Mouse (Mus musculus) midbrain, embryonic 16.5 days (tissue): ENCODE data around the gene Tcaf3. TPM values are rescaled to one million over a fixed set of nuclear protein-coding genes. Genes with fewer than 3 reads are reported as not detected.

Source experiments
- ATAC-seq: fragments of 200-750 bp; cut with Nextera tagmentation; 2 replicates; pipeline ENCODE4 v1.8.0; 2017; ENCODE audit warnings: moderate TSS enrichment
- H3K27ac ChIP-seq: fragments of 300-500 bp; sonication (generic); 2 replicates; pipeline ENCODE4 v1.5.1; 2014; ENCODE audit warnings: mild to moderate bottlenecking, low read length, mixed read lengths
- H3K27me3 ChIP-seq: fragments of 300-500 bp; sonication (generic); 2 replicates; pipeline ENCODE4 v1.6.1; 2014; ENCODE audit warnings: low read depth, low read length, mixed read lengths; ENCODE audit not compliant: control insufficient read depth, insufficient read depth
- H3K36me3 ChIP-seq: fragments of 300-500 bp; sonication (generic); 2 replicates; pipeline ENCODE4 v1.6.1; 2014; ENCODE audit warnings: mild to moderate bottlenecking, low read length, moderate library complexity, mixed read lengths; ENCODE audit not compliant: control insufficient read depth, insufficient read depth
- H3K4me1 ChIP-seq: fragments of 300-500 bp; sonication (generic); 2 replicates; pipeline ENCODE4 v1.6.1; 2014; ENCODE audit warnings: mild to moderate bottlenecking, low read length, mixed read lengths; ENCODE audit not compliant: control insufficient read depth, insufficient read depth
- H3K4me2 ChIP-seq: fragments of 300-500 bp; sonication (generic); 2 replicates; pipeline ENCODE4 v1.6.1; 2014; ENCODE audit warnings: mild to moderate bottlenecking, low read length, mixed read lengths
- H3K4me3 ChIP-seq: fragments of 300-500 bp; sonication (generic); 2 replicates; pipeline ENCODE4 v1.5.1; 2014; ENCODE audit warnings: low read depth, mild to moderate bottlenecking, low read length, moderate library complexity, mixed read lengths
- H3K9ac ChIP-seq: fragments of 300-500 bp; sonication (generic); 2 replicates; pipeline ENCODE4 v1.6.1; 2014; ENCODE audit warnings: low read depth, low read length, mixed read lengths
- H3K9me3 ChIP-seq: fragments of 300-500 bp; sonication (generic); replicated peaks from 2 replicates; pipeline ENCODE4 v1.6.1; 2014; ENCODE audit warnings: mild to moderate bottlenecking, low read length, mixed read lengths; ENCODE audit not compliant: control insufficient read depth, poor library complexity, severe bottlenecking
- WGBS: fragments of 180-500 bp; shearing (Covaris S2); extraction: QIAGEN DNeasy Blood & Tissue Kit; methylation state at CpG from one replicate; pipeline ENCODE4 v1.1.7; 2014; 5-methylcytosine and 5-hydroxymethylcytosine counted together
- polyA plus RNA-seq: library from polyadenylated mRNA; unstranded; fragments of >200 nt; fragmentation: Nextera tagmentation; extraction: Ambion mirVana; gene quantifications from 2 replicates; pipeline ENCODE4 v1.2.1, GENCODE M21; 2015

The Tcaf3 gene
- not detected in 2 replicates for polyA plus RNA-seq

- 61% methylated on average over 4 of the region's 4 CpGs for WGBS
- no peaks in the 10 kb centered on the region for H3K9me3 ChIP-seq
- H3K4me2 ChIP-seq, result no peak within 1 kb of the TSS
- H3K27me3 ChIP-seq, result no peaks in the 10 kb centered on the region
- no peak for ATAC-seq
- no peak within 1 kb of the TSS for H3K27ac ChIP-seq
- H3K9ac ChIP-seq, result no peak within 1 kb of the TSS
- H3K4me3 ChIP-seq, result no peak within 1 kb of the TSS
- no peaks in the 10 kb centered on the region for H3K36me3 ChIP-seq
- no peaks in the 10 kb centered on the region for H3K4me1 ChIP-seq
Observed at GRCm38 (mm10) chr6:42597592-42597991, at the start of gene Tcaf3. Gene Tcaf3 (minus strand): TSS chr6:42597692.

GRCm38 (mm10) chr6:42644912-42645549 lies 47.5 kb upstream of the Tcaf3 start, which contains the start of gene Tcaf2:
Gene Tcaf2 (minus strand): TSS chr6:42645254.
- ATAC-seq, result peak; percentile 98
- peaks cover 3% of the 10 kb centered on the region; the same call in 1 of the 2 replicates for H3K4me1 ChIP-seq
- no peaks in the 10 kb centered on the region for H3K9me3 ChIP-seq
- H3K9ac ChIP-seq, result peak within 1 kb of the TSS; percentile 38; the same call in 1 of the 2 replicates
- no peaks in the 10 kb centered on the region for H3K27me3 ChIP-seq
- H3K4me2 ChIP-seq, result peak within 1 kb of the TSS; percentile 85
- under 1% methylated on average over 23 of the region's 23 CpGs for WGBS
- H3K27ac ChIP-seq, result no peak within 1 kb of the TSS
- H3K36me3 ChIP-seq, result no peaks in the 10 kb centered on the region
- peak within 1 kb of the TSS; percentile 46 for H3K4me3 ChIP-seq

- H3K36me3 ChIP-seq, result no peaks in the 10 kb centered on the region
- no peak overlapping the region for H3K9ac ChIP-seq
- no peak overlapping the region for H3K4me2 ChIP-seq
- ATAC-seq, result no peak
- H3K9me3 ChIP-seq, result no peaks in the 10 kb centered on the region
- H3K27ac ChIP-seq, result no peak overlapping the region
- no peak overlapping the region for H3K4me3 ChIP-seq
- H3K4me1 ChIP-seq, result no peaks in the 10 kb centered on the region
- H3K27me3 ChIP-seq, result no peaks in the 10 kb centered on the region
- WGBS, result 78% methylated on average over 5 of the region's 5 CpGs
Observed at GRCm38 (mm10) chr6:42634393-42634792, 36.9 kb upstream of the Tcaf3 start.

- Histone ChIP-seq H3K4me3 (no peak overlapping the region), H3K27me3 (no peaks in the 10 kb centered on the region), H3K9ac (no peak overlapping the region), H3K4me1 (no peaks in the 10 kb centered on the region), H3K36me3 (no peaks in the 10 kb centered on the region), H3K27ac (no peak overlapping the region), H3K4me2 (no peak overlapping the region), H3K9me3 (no peaks in the 10 kb centered on the region)
- 76% methylated on average over 4 of the region's 4 CpGs for WGBS
- no peak for ATAC-seq
Observed at GRCm38 (mm10) chr6:42631395-42631794, 33.9 kb upstream of the Tcaf3 start.

GRCm38 (mm10) chr6:42616904-42617303 lies 19.4 kb upstream of the Tcaf3 start:
- no peaks in the 10 kb centered on the region for H3K36me3 ChIP-seq
- 73% methylated on average over 2 of the region's 2 CpGs for WGBS

GRCm38 (mm10) chr6:42612218-42612617 lies 14.7 kb upstream of the Tcaf3 start:
- no peaks in the 10 kb centered on the region for H3K4me1 ChIP-seq
- no peak overlapping the region for H3K27ac ChIP-seq
- no peaks in the 10 kb centered on the region for H3K36me3 ChIP-seq
- no peaks in the 10 kb centered on the region for H3K9me3 ChIP-seq
- ATAC-seq, result no peak
- no peaks in the 10 kb centered on the region for H3K27me3 ChIP-seq
- no peak overlapping the region for H3K4me2 ChIP-seq
- H3K4me3 ChIP-seq, result no peak overlapping the region
- no peak overlapping the region for H3K9ac ChIP-seq

More at GRCm38 (mm10) chr6:42616904-42617303, 19.4 kb upstream of the Tcaf3 start:
- no peak overlapping the region for H3K27ac ChIP-seq
- no peaks in the 10 kb centered on the region for H3K4me1 ChIP-seq
- H3K27me3 ChIP-seq, result no peaks in the 10 kb centered on the region
- ATAC-seq, result no peak
- no peaks in the 10 kb centered on the region for H3K9me3 ChIP-seq
- no peak overlapping the region for H3K9ac ChIP-seq
- H3K4me2 ChIP-seq, result no peak overlapping the region
- no peak overlapping the region for H3K4me3 ChIP-seq

- no peaks in the 10 kb centered on the region for H3K36me3 ChIP-seq
- no peak overlapping the region for H3K9ac ChIP-seq
- no peak for ATAC-seq
- H3K4me2 ChIP-seq, result no peak overlapping the region
- 65% methylated on average over 4 of the region's 4 CpGs for WGBS
- no peak overlapping the region for H3K27ac ChIP-seq
- no peak overlapping the region for H3K4me3 ChIP-seq
- H3K27me3 ChIP-seq, result no peaks in the 10 kb centered on the region
- H3K4me1 ChIP-seq, result no peaks in the 10 kb centered on the region
- H3K9me3 ChIP-seq, result no peaks in the 10 kb centered on the region
Observed at GRCm38 (mm10) chr6:42610954-42611522, 13.5 kb upstream of the Tcaf3 start.

- H3K4me3 ChIP-seq, result no peak overlapping the region
- no peaks in the 10 kb centered on the region for H3K27me3 ChIP-seq
- no peak overlapping the region for H3K27ac ChIP-seq
- ATAC-seq, result no peak
- no peaks in the 10 kb centered on the region for H3K4me1 ChIP-seq
- no peaks in the 10 kb centered on the region for H3K9me3 ChIP-seq
- no peak overlapping the region for H3K9ac ChIP-seq
- no peak overlapping the region for H3K4me2 ChIP-seq
- WGBS, result 45% methylated on average over 17 of the region's 17 CpGs
- H3K36me3 ChIP-seq, result no peaks in the 10 kb centered on the region
Observed at GRCm38 (mm10) chr6:42593138-42593882, 4.2 kb downstream of the Tcaf3 start.

- H3K4me1 ChIP-seq, result no peaks in the 10 kb centered on the region
Observed at GRCm38 (mm10) chr6:42586569-42586968, 10.9 kb downstream of the Tcaf3 start.

More at GRCm38 (mm10) chr6:42586569-42586968, 10.9 kb downstream of the Tcaf3 start:
- H3K9me3 ChIP-seq, result no peaks in the 10 kb centered on the region
- no peak for ATAC-seq
- H3K9ac ChIP-seq, result no peak overlapping the region
- no peak overlapping the region for H3K27ac ChIP-seq
- no peaks in the 10 kb centered on the region for H3K36me3 ChIP-seq
- no peak overlapping the region for H3K4me3 ChIP-seq
- H3K27me3 ChIP-seq, result no peaks in the 10 kb centered on the region
- WGBS, result 84% methylated on average over 5 of the region's 5 CpGs
- no peak overlapping the region for H3K4me2 ChIP-seq
